Mouse (Mus musculus) adrenal gland, adult 8-10 months (tissue): ENCODE results near the gene Taar8b. TPM values are rescaled to one million over a fixed set of nuclear protein-coding genes. Genes with fewer than 3 reads are reported as not detected.

ENCODE experiments used
- total RNA-seq, 4 experiments: library from RNA; stranded (reverse); gene quantifications; 2 replicates each; pipeline ENCODE4 v1.2.4; 2022

Gene Taar8b
- total RNA-seq, 4 experiments from 2014 or later, result not detected

Other genes with a start within 250 kb of the Taar8b start
- gene Vnn3, start 240.8 kb downstream of the Taar8b start, total RNA-seq, result 10 to 100 TPM in 2 of 4 experiments, 1 to 10 TPM in 1, under 1 TPM in 1; 0.74 to 37.9 (median 12.2) TPM
- gene Vnn1, start 197.6 kb downstream of the Taar8b start, total RNA-seq, result 10 to 100 TPM; 29.6 to 37.3 (median 32.2) TPM
- gene Taar1, start 171.9 kb downstream of the Taar8b start, total RNA-seq, result not detected
- not detected for gene Taar2, start 153.7 kb downstream of the Taar8b start, total RNA-seq
- not detected for gene Taar3, start 142.7 kb downstream of the Taar8b start, total RNA-seq
- not detected for gene Taar4, start 131.8 kb downstream of the Taar8b start, total RNA-seq
- not detected for gene Taar5, start 121.6 kb downstream of the Taar8b start, total RNA-seq
- gene Taar6, start 106.6 kb downstream of the Taar8b start, total RNA-seq, result not detected
- gene Taar7a, start 98.8 kb downstream of the Taar8b start, total RNA-seq, result not detected
- not detected for gene Taar7b, start 92.4 kb downstream of the Taar8b start, total RNA-seq
- gene Taar7d, start 65.1 kb downstream of the Taar8b start, total RNA-seq, result not detected
- not detected for gene Taar7e, start 54.7 kb downstream of the Taar8b start, total RNA-seq
- not detected for gene Taar7f, start 42.8 kb downstream of the Taar8b start, total RNA-seq
- gene Taar8a, start 15.8 kb downstream of the Taar8b start, total RNA-seq, result not detected
- gene Taar8c, start 9.6 kb upstream of the Taar8b start, total RNA-seq, result not detected
- gene Taar9, start 17.2 kb upstream of the Taar8b start, total RNA-seq, result not detected
- gene Stx7, start 57.0 kb upstream of the Taar8b start, total RNA-seq, result 100 to 1,000 TPM; 142 to 198 (median 186) TPM
- gene Moxd1, start 131.2 kb upstream of the Taar8b start, total RNA-seq, result under 1 TPM in 3 of 4 experiments, not detected in 1; 0.15 to 0.27 (median 0.15) TPM